Mouse (Mus musculus) spleen, postnatal 0 days (tissue): ENCODE data around the gene Gpatch4. TPM values are rescaled to one million over a fixed set of nuclear protein-coding genes. Genes with fewer than 3 reads are reported as not detected.

Source experiments
- polyA plus RNA-seq: library from polyadenylated mRNA; unstranded; fragments of >200 nt; fragmentation: Nextera tagmentation; extraction: Ambion mirVana; gene quantifications from 2 replicates; pipeline ENCODE4 v1.2.1, GENCODE M21; 2015

Gpatch4 gene
- 24.4 and 25.0 TPM in 2 replicates for polyA plus RNA-seq

GRCm38 (mm10) chr3:88042661-88043421, at the start of gene Gpatch4:
Gene Gpatch4, plus strand, starts transcription at chr3:88043108.

GRCm38 (mm10) chr3:88000181-88000580, 42.7 kb upstream of the Gpatch4 start, which contains the start of gene Bcan:
Gene Bcan, minus strand, starts transcription at chr3:88000230.

GRCm38 (mm10) chr3:88027434-88028186, 15.3 kb upstream of the Gpatch4 start, which contains the start of gene Hapln2:
Gene Hapln2, minus strand, starts transcription at chr3:88027583.

GRCm38 (mm10) chr3:88057902-88058696, 15.2 kb downstream of the Gpatch4 start, which contains the start of gene Naxe:
Gene Naxe, minus strand, starts transcription at chr3:88058495.

GRCm38 (mm10) chr3:88078204-88078603, 35.3 kb downstream of the Gpatch4 start, which contains the start of gene Ttc24:
Gene Ttc24, minus strand, starts transcription at chr3:88078304.

GRCm38 (mm10) chr3:88081345-88082223, 38.7 kb downstream of the Gpatch4 start, which contains the start of gene Iqgap3:
Gene Iqgap3, plus strand, starts transcription at chr3:88081971.

Other genes starting within 250 kb of the Gpatch4 start
- 0.06 and 0.18 TPM in 2 replicates for gene Ntrk1, start 247.9 kb upstream of the Gpatch4 start, polyA plus RNA-seq
- gene Insrr, start 246.2 kb upstream of the Gpatch4 start, polyA plus RNA-seq = not detected in 2 replicates
- 10.1 and 11.7 TPM in 2 replicates for gene Pear1, start 218.8 kb upstream of the Gpatch4 start, polyA plus RNA-seq
- gene Sh2d2a, start 196.4 kb upstream of the Gpatch4 start, polyA plus RNA-seq = 0.79 and 1.2 TPM in 2 replicates
- gene Prcc, start 157.5 kb upstream of the Gpatch4 start, polyA plus RNA-seq = 9.0 and 10.1 TPM in 2 replicates
- gene Hdgf, start 136.8 kb upstream of the Gpatch4 start, polyA plus RNA-seq = 277 and 306 TPM in 2 replicates
- gene Mrpl24, start 123.6 kb upstream of the Gpatch4 start, polyA plus RNA-seq = 55.8 and 56.3 TPM in 2 replicates
- gene Isg20l2, start 112.8 kb upstream of the Gpatch4 start, polyA plus RNA-seq = 31.2 TPM in 2 replicates
- gene Rrnad1, start 112.4 kb upstream of the Gpatch4 start, polyA plus RNA-seq = 8.6 and 9.3 TPM in 2 replicates
- gene Crabp2, start 94.4 kb upstream of the Gpatch4 start, polyA plus RNA-seq = 0.13 and 0.23 TPM in 2 replicates
- 3.8 and 4.2 TPM in 2 replicates for gene Nes, start 72.0 kb upstream of the Gpatch4 start, polyA plus RNA-seq
- 0.04 TPM in 1 of 2 replicates, not detected in the other for gene Bcan, start 42.9 kb upstream of the Gpatch4 start, polyA plus RNA-seq
- not detected in 2 replicates for gene Hapln2, start 15.5 kb upstream of the Gpatch4 start, polyA plus RNA-seq
- 54.5 and 63.5 TPM in 2 replicates for gene Naxe, start 15.4 kb downstream of the Gpatch4 start, polyA plus RNA-seq
- not detected in 2 replicates for gene Ttc24, start 35.2 kb downstream of the Gpatch4 start, polyA plus RNA-seq
- 8.6 and 9.2 TPM in 2 replicates for gene Iqgap3, start 38.9 kb downstream of the Gpatch4 start, polyA plus RNA-seq
- 11.0 and 13.3 TPM in 2 replicates for gene Mef2d, start 99.3 kb downstream of the Gpatch4 start, polyA plus RNA-seq
- 0.12 TPM in 1 of 2 replicates, not detected in the other for gene Rhbg, start 211.6 kb downstream of the Gpatch4 start, polyA plus RNA-seq
- gene Gm38392, start 244.1 kb downstream of the Gpatch4 start, polyA plus RNA-seq = 0.11 TPM in 1 of 2 replicates, not detected in the other